Mouse (Mus musculus) right cerebral cortex, postnatal 4 days (tissue): ENCODE results near the gene Col4a2.

Experiments used
- DNase-seq: peaks from one replicate; pipeline ENCODE4 v3.0.0-alpha.2; 2022

The Col4a2 gene

DNA sequence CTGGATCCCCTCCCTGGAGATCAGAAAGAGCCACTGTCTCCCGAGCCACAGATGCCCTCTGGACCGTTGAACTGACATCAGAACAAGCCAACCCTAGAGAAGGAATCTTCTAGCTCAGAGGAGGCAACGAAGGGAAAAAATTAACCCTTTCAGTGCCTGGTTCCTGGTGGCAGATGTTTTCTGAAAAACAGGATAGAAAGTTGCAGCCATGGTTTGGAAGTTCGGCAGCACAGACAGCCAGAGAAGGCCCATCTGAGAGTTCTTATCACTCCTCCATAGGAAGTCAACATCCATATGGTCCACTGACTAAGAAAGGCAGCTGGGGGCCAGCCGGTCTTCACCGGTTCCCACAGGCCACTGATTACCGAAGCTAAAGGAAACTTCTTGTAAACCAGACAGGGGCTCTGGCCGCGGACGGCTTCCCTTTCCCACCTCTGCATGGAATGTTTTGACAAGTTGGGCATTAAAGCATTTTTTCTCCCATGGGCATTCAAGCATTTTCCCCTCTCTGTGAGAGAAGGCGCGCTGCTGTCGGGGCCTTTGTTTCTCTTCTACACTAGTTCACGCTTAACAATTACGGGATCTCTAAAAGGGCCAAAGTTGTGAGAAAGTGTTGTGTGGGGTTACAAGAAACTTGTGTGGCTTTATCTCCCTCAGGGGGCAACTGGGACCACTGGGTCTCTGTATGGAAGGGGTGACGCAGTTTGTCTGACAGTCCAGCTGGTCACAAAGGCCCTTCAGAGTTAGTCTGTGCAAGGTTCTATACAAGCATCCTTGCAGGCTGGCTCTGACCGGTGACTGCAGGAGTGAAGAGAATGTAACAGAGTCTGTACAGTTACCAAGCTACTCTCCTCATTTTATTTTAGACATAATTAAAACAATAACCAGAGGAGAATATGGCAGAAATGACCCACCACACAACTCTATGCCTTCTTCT is 49.9 kb downstream of the Col4a2 start:
- no peak for DNase-seq

DNA sequence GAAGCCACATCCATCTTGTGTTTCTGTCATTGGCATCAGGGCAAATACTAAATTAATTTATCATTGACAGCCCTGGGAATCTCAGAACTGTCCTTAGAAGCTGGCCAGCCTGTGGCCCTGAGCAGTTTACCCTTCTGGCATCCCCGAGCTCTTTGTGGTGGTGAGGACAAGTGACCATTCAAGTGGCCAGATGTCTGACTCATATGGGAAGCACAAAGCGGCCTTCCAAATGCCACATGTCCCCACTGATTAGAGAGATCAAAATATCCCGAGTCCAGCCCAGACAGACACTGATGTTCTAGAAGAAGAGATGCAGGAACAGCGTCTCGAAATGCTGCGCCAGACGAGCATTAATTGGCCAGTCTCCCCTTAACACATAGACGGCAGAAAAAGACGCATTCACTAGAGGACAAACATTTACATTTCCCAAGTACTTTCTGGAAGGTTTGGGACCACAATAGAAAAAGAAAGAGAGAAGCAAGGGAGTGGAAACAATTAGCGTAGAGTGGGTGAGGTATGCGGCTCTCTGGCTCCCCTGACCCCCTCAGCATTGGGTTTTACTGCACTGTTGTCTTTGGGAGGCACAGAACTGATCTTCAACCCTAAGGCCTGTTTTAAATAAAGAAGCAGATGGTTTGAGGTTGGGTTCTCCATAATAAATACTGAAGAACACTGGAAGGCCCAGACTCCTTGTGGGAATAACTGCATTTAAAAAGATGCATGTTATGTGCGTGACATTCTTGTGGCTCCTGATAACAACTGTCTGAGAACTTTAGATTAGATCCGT is 50.9 kb downstream of the Col4a2 start:
- no peak for DNase-seq

DNA sequence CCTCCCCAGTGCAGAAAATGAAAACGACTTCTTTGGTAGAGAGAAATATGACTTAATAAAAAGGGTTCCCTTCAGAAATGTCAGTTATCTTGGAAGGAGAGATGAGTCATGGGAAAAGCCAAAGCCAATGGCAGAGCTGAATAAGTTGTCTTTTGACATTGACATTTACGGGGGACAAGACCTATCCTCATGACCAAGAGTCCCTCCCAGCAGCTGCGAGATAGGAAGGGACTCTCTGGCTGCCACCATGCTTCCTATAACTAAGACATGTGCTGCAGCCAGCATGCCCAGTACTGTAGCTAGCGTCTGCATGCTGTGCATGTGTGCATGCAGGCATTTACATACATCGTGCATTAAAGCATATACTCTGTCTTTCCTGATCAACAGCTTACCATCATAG is 53.6 kb downstream of the Col4a2 start:
- no peak for DNase-seq

DNA sequence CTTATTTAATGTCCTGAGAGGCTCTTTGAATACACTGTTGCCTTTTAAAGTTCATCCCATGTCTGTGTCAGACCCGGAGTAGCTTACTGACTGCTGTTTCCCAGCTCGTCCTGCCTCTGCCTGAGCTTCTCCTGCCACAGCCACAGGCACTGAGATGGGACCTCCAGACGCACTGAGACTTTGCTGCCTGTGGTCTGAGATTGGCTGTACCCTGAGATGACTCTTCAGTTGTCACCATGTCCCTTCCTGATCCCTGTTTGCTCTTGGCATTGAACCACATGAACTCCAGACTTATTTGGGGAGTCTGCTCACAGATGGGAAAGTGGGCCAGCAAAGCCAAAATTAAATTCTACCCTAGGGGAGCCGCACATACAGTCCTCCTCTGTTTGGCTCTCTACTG is 54.1 kb downstream of the Col4a2 start:
- DNase-seq = no peak

DNA sequence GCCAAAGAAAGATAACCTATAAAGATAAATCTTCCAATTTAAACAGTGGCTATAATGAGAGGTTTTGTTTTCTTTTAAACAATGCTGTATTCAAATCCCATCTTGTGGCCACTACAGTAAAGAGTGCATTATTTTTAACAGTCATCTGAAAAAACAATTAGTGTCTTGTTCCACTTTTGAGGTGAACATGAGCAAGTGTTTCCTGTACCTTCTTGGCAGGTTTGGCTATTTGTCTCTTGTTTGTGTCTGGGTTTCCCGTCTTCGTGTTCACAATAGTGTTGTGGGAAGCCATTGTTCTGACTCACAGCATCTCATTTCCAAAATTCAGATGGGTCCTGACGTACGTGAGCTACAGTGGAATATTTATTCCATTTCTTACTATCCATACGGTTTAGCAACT is 55.1 kb downstream of the Col4a2 start:
- DNase-seq = no peak

DNA sequence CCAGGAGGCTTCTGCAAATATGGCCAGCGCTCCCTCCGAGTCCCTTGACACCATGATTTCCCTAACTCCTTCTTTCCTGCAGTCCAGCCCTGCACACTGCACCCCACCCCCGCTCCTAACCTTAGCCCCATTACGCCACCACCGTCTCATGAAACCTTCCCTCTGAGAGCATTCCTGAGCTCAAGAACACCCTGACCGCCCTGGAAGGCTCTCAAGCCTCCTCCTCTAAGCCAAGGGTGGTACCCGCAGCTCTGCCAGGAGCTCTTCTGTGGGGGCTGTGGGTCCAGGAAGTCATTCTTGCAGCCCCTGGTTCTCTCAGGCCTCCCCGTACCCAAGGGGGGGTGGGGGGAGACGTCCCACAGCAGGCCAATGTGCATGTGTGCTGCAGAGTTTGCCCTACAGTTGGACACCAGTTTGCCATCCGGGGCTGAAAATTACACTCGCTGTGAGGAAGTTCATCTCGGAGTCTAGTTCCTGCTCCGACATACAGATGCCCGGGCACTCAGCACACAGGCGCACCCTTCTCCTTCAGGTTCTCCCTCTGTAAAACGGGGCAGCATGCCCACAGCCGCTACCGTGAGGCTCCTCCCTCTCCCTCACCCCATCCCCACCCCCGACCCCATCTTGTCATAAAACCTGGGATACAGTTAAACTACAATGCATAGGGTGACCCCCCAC is 57.1 kb downstream of the Col4a2 start:
- DNase-seq = no peak

DNA sequence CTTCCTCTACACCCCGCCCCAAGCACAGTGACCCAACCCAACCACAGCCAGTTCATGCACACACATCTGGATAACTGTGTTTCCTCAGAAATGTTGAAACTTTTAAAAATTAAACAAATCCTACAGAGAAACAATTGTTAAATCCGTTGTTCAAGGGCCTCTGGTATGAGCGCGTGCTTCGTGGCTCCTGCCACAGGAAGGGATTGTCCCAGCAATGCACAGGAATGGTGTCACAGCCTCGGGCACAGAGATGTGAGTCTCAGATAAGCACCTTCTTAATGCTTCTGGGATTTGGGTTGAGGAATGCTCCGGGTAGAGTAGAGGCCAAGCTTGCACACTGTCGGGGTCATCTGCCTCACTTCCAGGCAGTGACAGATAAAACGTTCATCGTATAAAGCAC is 58.7 kb downstream of the Col4a2 start:
- no peak for DNase-seq

DNA sequence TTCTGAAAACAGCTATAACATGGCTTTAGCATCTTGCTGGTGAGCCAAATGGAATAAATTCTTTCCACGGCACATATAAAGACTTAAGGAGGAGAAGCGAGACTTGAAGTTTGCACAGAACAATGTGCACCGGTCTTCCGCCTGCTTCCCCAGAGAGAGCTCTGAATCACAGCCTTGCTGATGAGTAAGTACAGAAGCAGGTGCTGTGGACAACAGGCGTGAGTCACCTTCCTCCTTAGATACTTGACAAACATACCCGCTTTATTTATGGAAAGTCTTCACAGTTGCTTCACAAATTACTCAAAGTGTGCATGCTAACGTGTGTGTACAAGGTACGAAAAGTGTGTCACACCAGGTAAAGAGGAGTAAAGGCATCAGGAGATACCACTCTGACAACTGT is 59.5 kb downstream of the Col4a2 start:
- DNase-seq = no peak

DNA sequence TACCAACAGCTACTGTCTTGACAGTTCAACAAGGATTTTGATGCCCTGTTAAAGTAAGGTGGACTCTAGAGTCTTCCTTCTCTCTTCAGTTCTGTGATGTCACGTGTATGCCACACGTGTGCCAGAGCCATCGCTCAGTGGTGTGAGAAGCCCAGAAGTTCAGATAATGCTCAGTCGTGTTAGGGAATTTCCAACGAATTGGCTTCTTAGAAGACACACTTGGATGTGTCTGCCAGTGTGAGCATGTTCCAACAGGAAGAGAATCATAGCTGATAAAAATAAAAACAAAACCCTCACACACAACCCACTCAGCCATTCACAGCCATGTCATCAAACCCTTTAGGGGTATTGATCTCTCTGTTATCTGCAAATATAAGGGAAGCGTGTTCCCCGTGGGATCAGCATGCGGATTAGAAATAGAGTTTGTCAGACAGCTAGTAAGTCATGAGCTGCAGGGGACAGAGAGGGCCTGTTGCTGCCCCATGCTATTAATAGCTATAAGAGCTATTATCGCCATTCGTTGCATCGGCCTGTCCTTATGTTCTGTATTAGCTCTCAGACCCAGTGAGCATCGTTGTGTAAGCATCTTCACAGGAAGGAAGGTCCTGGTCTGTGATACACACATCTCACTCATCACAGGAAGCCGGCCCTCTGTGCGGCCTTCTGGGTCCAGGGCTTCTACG is 61.2 kb downstream of the Col4a2 start:
- no peak for DNase-seq

DNA sequence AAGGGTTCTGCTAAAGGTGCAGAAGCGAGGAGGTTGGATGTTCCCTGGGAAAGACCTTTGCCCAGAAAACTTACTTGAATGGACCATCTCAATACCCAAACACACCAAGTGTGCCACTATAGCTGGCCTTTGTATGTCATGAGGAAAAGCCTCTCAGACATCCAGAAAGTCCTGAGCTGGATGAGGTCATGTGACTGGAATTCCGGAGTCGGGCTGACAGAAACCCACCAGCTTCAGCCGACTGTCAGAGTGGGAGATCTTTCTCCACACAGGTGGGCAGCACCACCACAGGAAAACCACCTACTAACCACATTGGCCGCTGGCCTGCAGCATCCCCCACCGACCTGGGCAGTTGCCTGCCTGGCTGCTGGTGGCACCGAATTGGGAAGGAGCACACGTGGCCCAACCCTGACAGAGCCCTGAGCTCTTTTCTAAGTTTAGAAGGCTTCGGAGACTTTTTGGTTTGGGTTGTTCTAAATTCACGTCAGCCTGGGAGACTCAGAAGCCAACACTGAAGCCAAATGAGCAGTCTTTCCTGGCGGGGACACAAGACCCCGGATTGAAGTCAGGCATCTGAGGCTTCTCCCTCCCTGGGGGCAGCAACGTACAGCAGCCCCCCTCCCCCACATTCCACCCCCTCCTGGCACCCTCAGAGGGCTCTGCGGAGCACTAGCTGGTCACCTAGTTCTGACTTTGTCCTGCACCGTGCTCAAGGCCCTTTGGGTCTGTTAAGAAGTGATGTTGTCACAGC is 61.9 kb downstream of the Col4a2 start:
- no peak for DNase-seq

DNA sequence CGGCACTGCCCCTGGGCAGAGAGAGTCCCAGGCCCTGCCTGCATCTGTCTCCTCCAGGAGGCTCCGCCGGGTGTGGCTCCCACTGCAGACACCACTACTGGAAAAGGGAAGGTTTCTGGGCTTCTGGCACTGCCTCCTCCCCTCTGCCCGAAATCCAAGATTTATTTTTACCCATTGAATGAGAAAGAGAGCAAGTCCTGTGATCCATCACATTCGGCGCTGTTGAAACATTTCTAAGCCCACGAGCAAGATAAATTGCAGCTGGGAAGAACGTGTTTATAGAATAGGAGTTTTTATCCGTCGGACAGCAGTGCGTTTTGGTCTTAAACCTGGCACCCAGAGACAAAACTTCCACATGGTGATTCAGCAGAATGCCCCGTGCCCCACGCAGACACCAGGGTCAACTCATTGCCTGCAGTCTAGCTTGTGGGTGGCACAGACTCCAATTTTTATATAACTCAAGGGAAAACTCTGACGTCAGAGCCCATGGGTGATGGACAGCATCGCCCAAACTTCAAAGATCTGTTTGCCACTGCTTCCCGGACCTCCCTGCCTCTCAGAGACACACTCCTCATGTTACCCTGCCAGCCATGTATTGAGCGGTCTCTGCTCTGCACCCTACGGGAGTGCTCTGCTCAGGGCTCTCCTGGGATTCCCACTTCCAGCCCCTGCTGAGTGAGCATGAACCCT is 63.3 kb downstream of the Col4a2 start:
- DNase-seq = no peak

DNA sequence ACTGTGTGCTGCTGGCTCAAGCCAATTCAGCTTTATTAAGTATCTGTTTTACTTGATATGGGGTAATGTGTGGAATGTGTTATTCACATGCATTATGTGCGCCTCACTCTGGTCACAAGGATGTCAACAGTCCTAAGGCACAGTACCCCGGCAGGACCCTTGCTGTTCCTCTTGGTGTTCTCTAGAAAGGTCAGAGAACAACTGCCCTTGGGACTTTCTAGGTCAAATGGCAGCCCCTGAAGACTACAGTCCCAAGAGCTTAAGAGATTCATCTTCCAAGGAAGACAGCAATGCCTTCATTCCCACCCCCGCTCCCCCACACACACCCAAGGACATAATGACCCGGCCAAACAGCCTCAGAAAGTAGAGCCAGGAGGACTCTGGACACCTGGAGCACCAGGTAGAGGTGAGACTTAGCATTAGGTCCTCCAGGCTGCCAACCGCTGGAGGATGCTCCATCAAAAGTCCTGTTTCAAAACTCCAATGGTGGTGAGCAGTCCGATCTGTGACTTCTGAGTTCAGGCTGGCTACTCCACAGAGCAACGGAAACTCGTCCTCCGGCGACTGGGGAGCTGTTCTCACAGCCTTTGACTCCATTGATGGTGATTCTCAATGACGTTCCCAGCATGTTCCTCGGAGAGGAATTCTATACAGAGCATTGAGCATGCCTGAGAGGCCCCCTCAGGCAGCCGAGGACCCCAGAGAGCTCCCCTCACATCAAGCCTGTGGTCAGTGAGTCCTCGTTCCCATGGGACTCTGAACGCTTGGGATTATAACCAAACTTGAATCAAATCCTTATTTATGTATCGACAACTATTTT is 65.0 kb downstream of the Col4a2 start:
- no peak for DNase-seq

DNA sequence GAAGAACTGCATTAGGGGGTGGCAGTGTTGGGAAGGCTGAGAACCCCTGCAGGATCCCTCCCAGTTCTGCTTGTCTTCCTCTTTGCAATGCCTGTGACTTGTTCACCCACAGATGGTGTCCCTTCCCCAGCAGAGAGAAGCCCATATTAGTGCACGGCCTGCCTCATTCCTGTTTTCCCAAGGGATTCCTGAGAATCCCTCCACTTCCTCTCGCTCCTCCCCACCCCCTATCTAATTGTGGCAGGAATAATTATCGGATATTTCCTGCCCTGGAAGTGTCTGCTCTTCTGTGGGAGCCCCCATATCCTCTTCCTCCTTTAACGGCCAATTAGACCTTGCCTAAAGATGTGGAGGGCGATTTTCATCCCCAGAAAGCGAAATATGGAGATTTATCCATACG is 67.0 kb downstream of the Col4a2 start:
- DNase-seq = no peak

DNA sequence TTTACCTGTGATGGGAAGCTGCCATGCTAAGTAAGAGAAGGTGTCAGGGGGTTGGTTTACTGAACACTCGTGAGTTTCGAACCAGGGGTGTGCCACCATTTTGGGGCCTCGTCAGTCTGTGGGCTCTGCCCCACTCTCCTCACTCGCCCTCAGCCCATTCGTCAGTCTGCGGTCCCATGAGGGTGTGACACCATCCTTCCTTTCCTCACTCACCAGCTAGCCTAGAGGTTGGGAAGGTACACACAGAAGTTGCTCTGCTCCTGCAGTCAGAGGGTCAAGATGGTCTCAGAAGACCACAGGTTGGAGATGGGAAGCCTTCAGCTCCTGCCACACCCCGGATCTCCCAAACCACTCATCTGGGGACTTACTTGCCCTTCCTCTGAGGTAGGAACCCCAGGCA is 68.9 kb downstream of the Col4a2 start:
- no peak for DNase-seq

DNA sequence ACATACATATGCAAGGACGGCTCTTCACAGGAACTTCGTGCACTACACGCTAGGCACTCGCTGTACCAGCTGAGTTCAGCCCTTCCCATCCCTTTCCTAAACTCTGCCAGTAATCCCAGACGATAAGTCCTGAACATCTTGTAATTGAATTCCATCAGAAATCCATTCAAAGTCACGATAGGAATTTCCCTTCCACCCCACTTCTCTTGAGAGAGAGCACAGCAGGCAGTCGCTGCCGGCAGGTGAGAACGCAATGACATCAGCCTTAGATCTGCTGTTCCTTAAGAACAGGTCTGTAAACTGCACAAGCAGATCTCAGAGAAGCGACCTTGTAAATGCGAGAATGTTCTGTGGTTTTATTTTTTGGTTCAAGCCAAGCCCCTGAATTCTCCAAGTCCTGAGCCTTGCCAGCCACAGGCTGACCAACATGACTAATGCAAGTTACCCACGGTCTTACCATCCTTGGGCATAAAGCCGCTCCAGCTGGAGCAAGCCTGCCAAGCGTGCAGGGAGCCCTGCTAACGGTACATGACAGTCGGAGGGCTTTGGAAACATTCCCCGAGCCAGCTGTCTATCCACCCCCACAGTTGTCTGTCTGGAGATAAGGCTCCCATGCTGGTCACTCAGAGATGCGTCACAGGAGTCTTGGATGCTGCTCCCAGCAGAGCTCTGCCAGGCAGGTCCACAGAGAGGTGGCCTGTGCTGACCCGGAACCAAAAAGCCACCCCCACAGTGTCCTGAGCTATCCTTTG is 69.6 kb downstream of the Col4a2 start:
- DNase-seq = peak; percentile 42

DNA sequence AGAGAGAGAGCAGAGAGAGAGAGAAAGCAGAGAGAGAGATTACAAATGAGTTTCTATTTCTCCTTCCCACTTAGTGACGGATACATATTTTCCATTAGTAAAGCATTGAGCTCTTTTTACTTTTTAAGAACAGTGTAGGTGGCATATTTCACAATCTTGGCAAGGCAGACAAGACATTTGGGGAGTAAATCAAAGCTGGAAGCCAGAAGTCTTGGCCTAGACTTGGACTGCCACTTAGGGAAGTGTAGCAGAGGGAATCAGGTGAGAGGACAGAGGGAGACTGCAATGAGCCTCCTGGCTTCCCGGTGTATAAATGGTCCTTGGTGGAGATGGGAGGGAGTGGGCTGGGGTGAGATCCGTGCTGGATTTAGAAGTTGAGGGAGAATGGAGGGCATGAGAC is 70.3 kb downstream of the Col4a2 start:
- no peak for DNase-seq

DNA sequence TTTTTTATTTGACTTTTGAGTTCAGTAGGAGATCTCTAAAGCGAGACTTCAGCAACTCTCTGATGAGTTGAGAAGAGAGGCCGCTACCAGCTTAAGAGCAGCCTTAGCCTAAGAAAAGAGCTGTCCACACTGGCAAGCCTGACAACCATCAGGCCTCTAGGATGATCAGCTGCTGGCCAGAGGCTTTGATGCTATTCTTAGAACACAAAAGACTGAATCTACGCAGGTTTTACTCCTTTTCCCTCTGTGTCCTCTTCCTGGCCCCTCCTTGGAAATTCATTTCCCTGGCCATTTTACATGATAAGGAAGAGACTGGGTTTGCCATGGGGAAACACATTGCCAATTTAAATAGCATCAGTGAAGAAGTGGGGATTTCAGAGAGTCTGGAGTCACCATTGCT is 70.8 kb downstream of the Col4a2 start:
- no peak for DNase-seq

DNA sequence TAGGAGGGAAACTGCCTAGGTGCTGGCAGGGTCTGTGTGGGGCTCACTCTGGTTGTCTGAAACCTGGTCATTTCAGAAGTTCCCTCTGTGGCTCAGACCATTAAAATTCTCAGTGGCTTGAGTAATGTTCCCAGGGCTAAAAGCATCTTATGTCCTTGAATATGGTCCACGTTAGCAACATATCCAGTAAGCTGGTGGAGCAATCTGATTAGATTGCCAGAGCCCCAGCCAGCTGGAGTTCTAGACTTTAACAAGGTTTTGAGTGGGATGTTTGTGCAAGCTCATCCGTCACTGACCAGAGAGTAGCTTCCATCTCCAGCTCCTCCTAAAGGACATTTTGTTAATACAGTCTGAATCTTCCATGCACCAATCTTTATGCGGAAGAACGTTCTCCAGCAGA is 72.2 kb downstream of the Col4a2 start:
- DNase-seq = no peak

DNA sequence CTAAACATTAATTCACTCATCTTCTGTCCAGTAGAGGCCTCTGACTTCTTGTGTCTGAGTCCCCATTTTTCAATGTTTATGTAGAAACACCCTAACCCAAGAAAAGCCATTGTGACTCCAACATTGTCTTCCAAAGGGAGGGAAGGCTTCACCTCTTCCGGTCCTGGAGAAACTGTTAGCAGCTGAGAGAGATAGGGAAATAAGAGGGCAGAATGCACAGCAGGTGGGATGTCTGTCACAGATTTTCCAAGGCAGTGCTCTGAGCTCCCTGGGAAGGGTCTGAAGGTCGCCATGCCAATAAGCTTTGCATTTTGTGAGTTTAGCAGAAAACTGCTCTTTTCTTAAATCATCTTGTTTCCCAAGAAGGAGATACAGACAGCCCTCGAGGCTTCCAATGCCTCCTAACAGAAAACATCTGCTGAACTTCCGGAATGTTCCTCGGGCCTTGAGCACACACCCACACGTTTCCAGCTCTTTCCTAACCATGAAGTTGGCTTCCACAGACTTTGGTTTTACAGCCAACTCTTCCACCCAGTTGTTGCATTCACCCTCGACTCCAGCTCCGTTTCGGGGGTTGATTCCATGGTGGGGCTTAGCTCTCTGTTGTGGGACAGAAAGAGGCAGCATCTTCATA is 72.8 kb downstream of the Col4a2 start:
- no peak for DNase-seq
